Mouse (Mus musculus) liver, embryonic 14.5 days (tissue): ENCODE results near the gene Slc22a14.

Source experiments
- CTCF ChIP-seq: IDR thresholded peaks from 2 replicates; pipeline ENCODE4 v1.5.1; 2016; ENCODE audit warnings: antibody characterized with exemption, low read depth, control low read depth
- EP300 ChIP-seq: IDR thresholded peaks from 2 replicates; pipeline ENCODE4 v1.6.1; 2016; ENCODE audit warnings: antibody characterized with exemption, low read depth

- TF ChIP-seq CTCF (no peak), EP300 (no peak)
Observed at GRCm38 (mm10) chr9:119145137-119145536, 220.2 kb downstream of the Slc22a14 start.
